Mouse (Mus musculus) limb, embryonic 14.5 days (tissue): Measurements from ENCODE around the gene Maml2. TPM values are rescaled to one million over a fixed set of nuclear protein-coding genes. Genes with fewer than 3 reads are reported as not detected.
A peak's percentile ranks its signal among the peaks of the same experiment; 100 is the strongest.

ENCODE experiments used
- ATAC-seq: fragments of 200-750 bp; cut with Nextera tagmentation; 2 replicates; pipeline ENCODE4 v1.8.0; 2017; ENCODE audit warnings: low read depth, moderate number of reproducible peaks, moderate TSS enrichment; ENCODE audit not compliant: low FRiP score
- DNase-seq: peaks from one replicate; pipeline ENCODE4 v3.0.0-alpha.2; 2015; ENCODE audit warnings: low spot score
- H3K27ac ChIP-seq: fragments of 300-500 bp; sonication (generic); replicated peaks from 2 replicates; pipeline ENCODE4 v1.5.1; 2014; ENCODE audit warnings: low read depth, mild to moderate bottlenecking, low read length, moderate library complexity, mixed read lengths
- H3K27me3 ChIP-seq: fragments of 300-500 bp; sonication (generic); 2 replicates; pipeline ENCODE4 v1.6.1; 2014; ENCODE audit warnings: low read length, mixed read lengths; ENCODE audit not compliant: control insufficient read depth, insufficient read depth
- H3K36me3 ChIP-seq: fragments of 300-500 bp; sonication (generic); 2 replicates; pipeline ENCODE4 v1.6.1; 2014; ENCODE audit warnings: mild to moderate bottlenecking, low read length, moderate library complexity, mixed read lengths; ENCODE audit not compliant: control insufficient read depth, insufficient read depth
- H3K4me1 ChIP-seq: fragments of 300-500 bp; sonication (generic); 2 replicates; pipeline ENCODE4 v1.6.1; 2014; ENCODE audit warnings: antibody characterized with exemption, low read length, mixed read lengths; ENCODE audit not compliant: control insufficient read depth, insufficient read depth
- H3K4me2 ChIP-seq: fragments of 300-500 bp; sonication (generic); replicated peaks from 2 replicates; pipeline ENCODE4 v1.6.1; 2014; ENCODE audit warnings: low read depth, mild to moderate bottlenecking, low read length, moderate library complexity; ENCODE audit not compliant: severe bottlenecking
- H3K4me3 ChIP-seq: fragments of 300-500 bp; sonication (generic); replicated peaks from 2 replicates; pipeline ENCODE4 v1.5.1; 2014; ENCODE audit warnings: low read length
- H3K9ac ChIP-seq: fragments of 300-500 bp; sonication (generic); 2 replicates; pipeline ENCODE4 v1.6.1; 2014; ENCODE audit warnings: mild to moderate bottlenecking, low read depth, low read length, moderate library complexity; ENCODE audit not compliant: severe bottlenecking
- H3K9me3 ChIP-seq: fragments of 300-500 bp; sonication (generic); 2 replicates; pipeline ENCODE4 v1.6.1; 2016; ENCODE audit warnings: low read length; ENCODE audit not compliant: control insufficient read depth
- POLR2A ChIP-seq: fragments of 200-500 bp; IDR thresholded peaks from 2 replicates; pipeline ENCODE4 v1.8.0; 2012; ENCODE audit warnings: inconsistent platforms, mild to moderate bottlenecking, moderate library complexity, borderline replicate concordance; ENCODE audit not compliant: insufficient read depth, insufficient read length; ENCODE audit errors: extremely low read depth
- WGBS: fragments of 180-500 bp; shearing (Covaris S2); extraction: QIAGEN DNeasy Blood & Tissue Kit; methylation state at CpG from one replicate; pipeline ENCODE4 v1.1.7; 2014; 5-methylcytosine and 5-hydroxymethylcytosine counted together
- polyA plus RNA-seq, 2 experiments: library from polyadenylated mRNA; depleted of rRNA in 1 of 2; stranded (reverse) in 1 of 2; unstranded in 1 of 2; fragments of >200 nt; fragmentation: Nextera tagmentation in 1 of 2; extraction: Ambion mirVana in 1 of 2; gene quantifications; 2 replicates each; pipeline versions ENCODE4 v1.2.1 to v1.2.3; 2012 to 2014

Gene Maml2
- polyA plus RNA-seq, 2 experiments: 9.9 to 10.7 TPM

DNA sequence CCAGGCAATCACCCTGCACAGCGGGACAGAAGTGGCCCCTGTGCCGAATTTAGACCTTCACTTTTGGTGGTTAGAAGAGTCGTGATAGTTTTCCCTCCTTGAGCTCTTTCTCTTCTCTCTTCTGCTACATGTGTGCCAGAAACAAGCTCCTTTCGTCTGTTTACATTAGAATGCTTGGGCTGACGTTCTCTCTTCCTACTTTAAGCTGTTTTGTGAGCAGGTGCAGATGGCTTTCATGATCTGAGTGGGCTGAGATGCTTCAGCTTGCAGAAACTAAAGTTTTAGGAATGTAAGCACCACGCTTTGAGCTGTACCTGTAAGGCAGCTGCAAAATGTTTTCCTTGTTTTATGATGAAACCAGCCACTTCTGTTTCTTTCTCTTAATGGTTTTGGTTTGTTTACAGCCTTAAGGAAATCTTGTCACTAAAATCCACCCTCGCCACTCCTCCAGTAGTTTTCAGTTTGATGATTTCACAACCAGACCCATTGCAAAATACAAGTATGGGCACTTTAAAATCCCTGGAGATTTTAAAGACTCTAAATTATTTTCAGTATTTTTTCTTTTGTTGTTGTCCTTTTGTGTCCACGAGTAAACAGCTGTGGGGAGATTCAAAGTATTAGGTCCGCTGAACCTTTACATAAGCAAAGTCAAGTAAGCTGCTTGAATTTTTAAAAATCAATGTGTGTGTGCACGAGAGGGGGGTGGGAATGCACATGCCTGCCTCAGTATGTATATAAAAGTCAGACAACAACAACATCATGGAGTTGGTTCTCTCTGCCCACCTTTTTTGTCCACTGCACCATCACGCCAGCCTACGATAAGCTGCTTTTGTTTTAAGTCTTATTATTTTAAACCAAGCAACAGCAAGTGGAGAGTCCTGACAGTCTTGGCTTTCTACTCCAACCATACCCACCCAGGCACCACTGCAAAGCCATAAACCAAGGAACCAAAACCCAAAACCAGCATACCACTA, 186.8 kb downstream of the Maml2 start:
- Histone ChIP-seq H3K27me3 (no peaks in the 10 kb centered on the region), H3K36me3 (no peaks in the 10 kb centered on the region), H3K9me3 (no peaks in the 10 kb centered on the region), H3K4me1 (peaks cover 22% of the 10 kb centered on the region), H3K4me2 (no peak overlapping the region), H3K4me3 (no peak overlapping the region), H3K27ac (no peak overlapping the region; the same call in 1 of the 2 replicates), H3K9ac (0 out of 2 replicates have a peak overlapping the region, but pooled peaks have one; percentile 22)
- no peak for TF ChIP-seq POLR2A
- ATAC-seq (no peak), DNase-seq (no peak)
- 48% methylated on average over 12 of the region's 12 CpGs for WGBS

DNA sequence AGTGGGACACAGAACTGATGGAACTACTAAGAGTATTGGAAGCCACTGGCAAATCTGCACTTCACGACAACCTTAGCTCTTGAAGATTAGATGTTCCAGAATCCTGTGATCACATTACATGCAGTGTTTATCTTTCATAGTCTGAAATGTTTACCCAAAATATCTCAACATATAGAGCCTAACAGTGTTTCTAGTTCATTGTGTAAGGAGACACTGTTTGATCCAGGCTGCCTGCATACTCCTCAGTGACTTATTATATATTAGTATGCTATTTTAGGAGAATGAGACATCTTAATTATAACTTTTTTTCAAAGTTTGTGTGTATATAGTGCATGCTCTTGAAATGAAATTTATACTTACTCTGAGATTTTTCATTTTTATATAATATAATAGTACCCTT, 188.2 kb downstream of the Maml2 start:
- Histone ChIP-seq H3K36me3 (no peaks in the 10 kb centered on the region), H3K9me3 (no peaks in the 10 kb centered on the region), H3K27me3 (no peaks in the 10 kb centered on the region), H3K27ac (no peak overlapping the region), H3K4me2 (no peak overlapping the region), H3K4me1 (peaks cover 21% of the 10 kb centered on the region), H3K4me3 (no peak overlapping the region), H3K9ac (no peak overlapping the region)
- TF ChIP-seq POLR2A: no peak
- 83% methylated on average over 1 of the region's 1 CpGs for WGBS
- DNase-seq (no peak), ATAC-seq (no peak)

DNA sequence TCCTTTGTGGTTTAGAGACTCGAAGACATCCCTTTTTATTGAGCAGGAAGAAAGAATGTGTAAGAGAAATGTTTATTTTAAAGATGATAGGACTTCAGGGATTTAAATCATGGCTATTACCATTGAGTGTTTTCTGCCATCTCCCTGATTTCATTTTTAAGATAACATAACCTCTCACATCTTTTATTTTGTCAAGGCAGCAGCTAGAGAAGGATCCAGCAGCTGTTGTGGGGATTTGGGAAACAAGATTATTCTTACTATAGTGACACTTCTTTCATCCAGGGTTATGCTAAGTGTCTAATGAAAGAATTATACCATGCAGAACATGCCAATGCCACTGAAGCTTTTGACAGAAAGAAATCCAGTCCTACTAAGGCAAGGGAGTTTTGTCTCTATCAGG, 193.3 kb downstream of the Maml2 start:
- Histone ChIP-seq H3K27me3 (no peaks in the 10 kb centered on the region), H3K9me3 (no peaks in the 10 kb centered on the region), H3K4me1 (0 out of 2 replicates have a peak, but pooled peaks cover 4% of the 10 kb centered on the region), H3K4me3 (no peak overlapping the region), H3K4me2 (no peak overlapping the region), H3K27ac (no peak overlapping the region), H3K9ac (no peak overlapping the region), H3K36me3 (no peaks in the 10 kb centered on the region)
- no peak for TF ChIP-seq POLR2A
- WGBS: 45% methylated on average over 1 of the region's 1 CpGs
- DNase-seq (no peak), ATAC-seq (no peak)

DNA sequence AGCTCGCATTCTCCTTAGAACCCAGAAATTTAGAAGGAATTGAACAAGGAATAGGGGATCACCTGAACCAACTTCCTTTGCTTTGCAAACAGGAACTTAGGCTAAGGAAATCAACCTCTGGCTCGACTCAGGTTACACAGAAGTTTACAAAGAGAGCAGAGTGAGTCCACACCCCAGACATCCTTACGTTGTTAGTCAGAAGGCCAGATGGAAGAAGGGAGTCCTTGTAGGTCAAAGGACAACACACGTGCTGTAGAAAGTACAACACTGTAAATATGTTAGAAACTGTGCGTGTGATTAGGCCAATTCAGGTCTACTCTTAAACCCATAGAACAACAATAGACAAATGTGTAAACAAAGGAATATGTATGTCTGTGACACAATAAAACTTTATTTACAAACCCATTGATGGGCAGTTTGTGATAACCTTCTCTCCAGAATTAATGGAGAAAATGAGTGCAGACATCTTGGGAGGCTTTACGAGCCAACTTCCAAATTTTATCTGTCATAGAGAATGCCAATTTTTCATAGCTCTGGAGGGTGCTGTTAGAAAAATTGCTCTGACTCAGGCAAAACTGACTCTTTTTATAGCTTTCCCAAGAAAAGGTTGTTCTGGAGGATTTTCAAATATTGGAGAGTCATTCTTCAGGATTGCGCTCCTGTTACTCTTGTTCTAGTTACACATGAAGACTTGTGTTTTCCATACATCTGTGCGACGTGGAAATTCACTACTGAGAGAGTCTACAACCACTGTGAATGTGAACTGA, 194.3 kb downstream of the Maml2 start:
- no peak overlapping the region for H3K4me3 ChIP-seq
- no peaks in the 10 kb centered on the region for H3K27me3 ChIP-seq
- ATAC-seq: no peak
- no peak for TF ChIP-seq POLR2A
- peaks cover 6% of the 10 kb centered on the region; the same call in 1 of the 2 replicates for H3K4me1 ChIP-seq
- no peaks in the 10 kb centered on the region for H3K36me3 ChIP-seq
- no peak overlapping the region for H3K9ac ChIP-seq
- DNase-seq: peak; percentile 13
- no peaks in the 10 kb centered on the region for H3K9me3 ChIP-seq
- no peak overlapping the region for H3K4me2 ChIP-seq
- WGBS: 66% methylated on average over 9 of the region's 9 CpGs
- no peak overlapping the region for H3K27ac ChIP-seq

DNA sequence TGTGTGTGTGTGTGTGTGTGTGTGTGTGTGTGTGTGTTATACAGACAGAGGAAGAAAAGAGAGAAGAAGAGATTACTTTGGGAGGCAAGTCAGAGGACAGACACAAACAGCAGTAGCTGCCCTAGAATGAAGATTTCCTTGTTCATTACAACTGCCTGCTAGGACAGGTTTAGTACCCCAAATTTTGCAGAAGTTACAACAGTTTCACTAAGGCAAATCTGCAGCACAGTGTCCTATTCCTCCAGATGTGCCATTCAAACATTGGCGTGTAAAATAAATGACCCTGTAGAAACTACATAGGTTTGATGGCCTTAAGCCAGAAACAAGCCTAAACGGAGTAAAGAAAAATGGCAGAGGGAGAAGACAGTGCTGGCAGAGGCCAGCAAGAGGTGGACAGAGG, 195.1 kb downstream of the Maml2 start:
- no peak overlapping the region for H3K9ac ChIP-seq
- H3K36me3 ChIP-seq: no peaks in the 10 kb centered on the region
- no peaks in the 10 kb centered on the region for H3K27me3 ChIP-seq
- no peak overlapping the region for H3K27ac ChIP-seq
- no peak for DNase-seq
- ATAC-seq: no peak
- no peaks in the 10 kb centered on the region for H3K9me3 ChIP-seq
- no peak overlapping the region for H3K4me2 ChIP-seq
- peaks cover 13% of the 10 kb centered on the region for H3K4me1 ChIP-seq
- H3K4me3 ChIP-seq: no peak overlapping the region
- 59% methylated on average over 2 of the region's 2 CpGs for WGBS
- TF ChIP-seq POLR2A: no peak
